In genomic region chr2:85061107-85061541, GRCm38 (mm10) we compare ENCODE assay signal across 8 mouse cellular contexts. TPM values are rescaled to one million over a fixed set of nuclear protein-coding genes. Genes with fewer than 3 reads are reported as not detected.
A peak's percentile ranks its signal among the peaks of the same experiment; 100 is the strongest.
DNase-seq lines count a peak whose midpoint lies in the region; ATAC-seq and TF ChIP-seq lines count a peak whose summit lies in the region.

No protein-coding gene starts in this region.

- ATAC-seq in forebrain, embryonic 13.5 days, result 0 out of 2 replicates have a peak, but pooled peaks have one; percentile 19
- peak; percentile 34 for ATAC-seq in lung, embryonic 16.5 days (ENCODE audit: low read depth)

- H3K79me2 ChIP-seq in C2C12 (ENCODE audit: control insufficient read depth, insufficient read depth), result peaks cover 63% of the 10 kb centered on the region

- no peaks in the 10 kb centered on the region for H3K9me3 ChIP-seq in forebrain, embryonic 13.5 days (replicated peaks)
- no peaks in the 10 kb centered on the region for H3K9me3 ChIP-seq in lung, embryonic 16.5 days (ENCODE audit: control insufficient read depth, low read length)

- H3K36me3 ChIP-seq in C2C12 (ENCODE audit: control insufficient read depth, insufficient read depth), result peaks cover 82% of the 10 kb centered on the region
- peaks cover 84% of the 10 kb centered on the region for H3K36me3 ChIP-seq in forebrain, embryonic 13.5 days (ENCODE audit: poor library complexity, severe bottlenecking)
- peaks cover 40% of the 10 kb centered on the region for H3K36me3 ChIP-seq in lung, embryonic 16.5 days (ENCODE audit: control insufficient read depth, insufficient read depth, low read length)

- H3K27me3 ChIP-seq in C2C12 (ENCODE audit: control insufficient read depth, insufficient read depth, insufficient read length), result no peaks in the 10 kb centered on the region
- no peaks in the 10 kb centered on the region for H3K27me3 ChIP-seq in forebrain, embryonic 13.5 days
- H3K27me3 ChIP-seq in lung, embryonic 16.5 days (ENCODE audit: control insufficient read depth, insufficient read depth, low read depth, low read length), result no peaks in the 10 kb centered on the region

- H3K4me2 ChIP-seq in forebrain, embryonic 13.5 days, result peak overlapping the region; percentile 40
- peak overlapping the region; percentile 61 for H3K4me2 ChIP-seq in lung, embryonic 16.5 days (ENCODE audit: low read depth, low read length)

- H3K4me3 ChIP-seq in C2C12 (ENCODE audit: insufficient read depth, poor library complexity, severe bottlenecking), result peak overlapping the region; percentile 42
- H3K4me3 ChIP-seq in forebrain, embryonic 13.5 days, result no peak overlapping the region
- peak overlapping the region; percentile 47 for H3K4me3 ChIP-seq in lung, embryonic 16.5 days (ENCODE audit: low read length)

- no peak for TF ChIP-seq CTCF in C2C12 (IDR thresholded peaks at IDR 0.05; ENCODE audit: control insufficient read depth, insufficient read depth, insufficient read length)

- H3K4me1 ChIP-seq in forebrain, embryonic 13.5 days, result peaks cover 14% of the 10 kb centered on the region
- H3K4me1 ChIP-seq in lung, embryonic 16.5 days (replicated peaks; ENCODE audit: control insufficient read depth, insufficient read depth, low read length), result peaks cover 13% of the 10 kb centered on the region; the same call in 1 of the 2 replicates

- H3K9ac ChIP-seq in forebrain, embryonic 13.5 days, result peak overlapping the region; percentile 34; the same call in 1 of the 2 replicates
- H3K9ac ChIP-seq in lung, embryonic 16.5 days (ENCODE audit: low read length), result peak overlapping the region; percentile 69

- peaks cover 29% of the 10 kb centered on the region for H3K79me3 ChIP-seq in C2C12 (ENCODE audit: low read depth)

- DNase-seq in Muller cell, postnatal 12 days (ENCODE audit: inconsistent ontology term), result peak; percentile 42
- peak; percentile 73 for DNase-seq in kidney, adult 9 months
- no peak for DNase-seq in cerebellum, adult 9-11 months
- DNase-seq in retina, embryonic 14.5 days (ENCODE audit: low spot score), result no peak
- no peak for DNase-seq in frontal cortex, postnatal 10 days (ENCODE audit: low spot score in 2 of 2)

- WGBS in forebrain, embryonic 13.5 days, result 50% methylated on average over 10 of the region's 10 CpGs
- WGBS in lung, embryonic 16.5 days, result 26% methylated on average over 10 of the region's 10 CpGs

- peak overlapping the region; percentile 63 for H3ac ChIP-seq in C2C12 (ENCODE audit: control insufficient read depth, insufficient read length, low read depth)

- H3K27ac ChIP-seq in forebrain, embryonic 13.5 days, result no peak overlapping the region
- H3K27ac ChIP-seq in lung, embryonic 16.5 days (ENCODE audit: low read length), result peak overlapping the region; percentile 72

TF ChIP-seq in C2C12, 6 proteins besides CTCF, POLR2A, EP300 and RAD21:
- TF ChIP-seq MYOG (IDR thresholded peaks at IDR 0.05; ENCODE audit: control insufficient read depth, extremely low read depth, insufficient read length), result no peak
- TF ChIP-seq CEBPB (IDR thresholded peaks at IDR 0.05; ENCODE audit: low read depth), result peak; percentile 86
- TF ChIP-seq FOSL1 (IDR thresholded peaks at IDR 0.05; ENCODE audit: insufficient read depth, low read length, poor library complexity, severe bottlenecking), result no peak
- TF ChIP-seq MYOD1 (IDR thresholded peaks at IDR 0.05; ENCODE audit: control insufficient read depth, insufficient read length, low read depth), result no peak
- TF ChIP-seq MAX (IDR thresholded peaks at IDR 0.05), result peak; percentile 29
- no peak for TF ChIP-seq USF1 (IDR thresholded peaks at IDR 0.05; ENCODE audit: low read depth)

RNA-seq across cellular contexts. Expression of gene Tnks1bp1, which starts 13.3 kb away (rescaled TPM):
- polyA plus RNA-seq in C2C12 (2012; fragmentation: generic; extraction: Trizol), result 58.6 TPM
- polyA plus RNA-seq in forebrain, embryonic 13.5 days (2015; fragmentation: Nextera tagmentation; extraction: Ambion mirVana), result 20.1 and 24.9 TPM in 2 replicates
- polyA plus RNA-seq in lung, embryonic 16.5 days (2015; fragmentation: Nextera tagmentation; extraction: Ambion mirVana), result 56.5 and 65.8 TPM in 2 replicates

RNA-seq across cellular contexts. Expression of gene P2rx3, which starts 23.9 kb away (rescaled TPM):
- polyA plus RNA-seq in C2C12 (2012; fragmentation: generic; extraction: Trizol), result 0.30 TPM
- polyA plus RNA-seq in forebrain, embryonic 13.5 days (2015; fragmentation: Nextera tagmentation; extraction: Ambion mirVana), result 0.79 and 0.90 TPM in 2 replicates
- 0.55 and 0.87 TPM in 2 replicates for polyA plus RNA-seq in lung, embryonic 16.5 days (2015; fragmentation: Nextera tagmentation; extraction: Ambion mirVana)

RNA-seq across cellular contexts. Expression of gene Ssrp1, which starts 24.1 kb away (rescaled TPM):
- polyA plus RNA-seq in C2C12 (2012; fragmentation: generic; extraction: Trizol), result 195 TPM
- polyA plus RNA-seq in forebrain, embryonic 13.5 days (2015; fragmentation: Nextera tagmentation; extraction: Ambion mirVana), result 281 and 310 TPM in 2 replicates
- polyA plus RNA-seq in lung, embryonic 16.5 days (2015; fragmentation: Nextera tagmentation; extraction: Ambion mirVana), result 260 and 271 TPM in 2 replicates

Comparison
In these comparisons a context has a peak if more than half of its experiments do, and no peak if none do; other contexts are left out.
1. DNase-seq: peak in Muller cell, postnatal 12 days (single experiment) and kidney, adult 9 months (single experiment); none in cerebellum, adult 9-11 months (single experiment), retina, embryonic 14.5 days (single experiment) and frontal cortex, postnatal 10 days (0 of 2).